Mouse (Mus musculus) bone marrow macrophage, adult 2 months (primary cell): ENCODE results near the gene Ccnl2.

Experiments used
- CTCF ChIP-seq: IDR thresholded peaks from 2 replicates; pipeline ENCODE4 v1.5.1; 2012; ENCODE audit warnings: low read depth, mild to moderate bottlenecking, low read length, moderate library complexity
- POLR2A ChIP-seq: IDR thresholded peaks from 2 replicates; pipeline ENCODE4 v1.6.1; 2012; ENCODE audit warnings: mild to moderate bottlenecking, low read depth, low read length, borderline replicate concordance

DNA sequence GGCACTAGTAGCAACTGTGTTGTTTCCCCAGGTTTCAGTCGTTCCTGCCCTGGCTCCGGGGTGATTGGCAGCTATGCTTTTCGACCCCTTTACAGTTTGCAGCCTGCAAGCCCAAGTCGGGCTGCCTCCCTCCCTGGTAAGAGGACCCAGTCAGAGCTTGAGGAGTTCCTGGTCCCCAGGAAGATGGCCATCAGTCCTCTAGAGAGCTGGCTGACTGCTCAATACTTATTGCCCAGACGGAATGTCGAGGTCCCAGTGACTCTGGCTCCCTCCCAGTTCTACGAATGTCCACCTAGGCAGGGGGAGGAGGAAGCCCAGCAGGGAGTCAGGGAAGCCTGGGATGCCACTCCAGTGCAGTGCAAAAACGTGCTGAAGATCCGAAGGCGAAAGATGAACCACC, 20.0 kb downstream of the Ccnl2 start:
- TF ChIP-seq CTCF (no peak), POLR2A (no peak)
